10 mouse cellular contexts compared by ENCODE assay signal in genomic region chrX:98348036-98348435, GRCm38 (mm10).
A peak's percentile ranks its signal among the peaks of the same experiment; 100 is the strongest.
DNase-seq lines count a peak whose midpoint lies in the region; ATAC-seq lines count a peak whose summit lies in the region.
"Had no signal": no experiment of that assay in that cellular context is flagged by ENCODE, and none has a peak within 500 bp of the region (broad histone marks: within the 10 kb centered on the region; RNA-seq: fewer than 3 reads in every experiment).

No protein-coding gene starts in this region.

- H3K27me3 ChIP-seq in forebrain, embryonic 12.5 days: no peaks in the 10 kb centered on the region
- H3K27me3 ChIP-seq: hindbrain, embryonic 15.5 days; liver, embryonic 15.5 days; neural tube, embryonic 13.5 days had no signal

- no peak for ATAC-seq in forebrain, embryonic 12.5 days (ENCODE audit: low FRiP score)

- 43% methylated on average over 4 of the region's 4 CpGs for WGBS in forebrain, embryonic 12.5 days

- DNase-seq in layer of hippocampus, postnatal 14 days (ENCODE audit: low spot score in 2 of 2): peak; percentile 9 to 13
- DNase-seq in layer of hippocampus, adult 9-10 months (ENCODE audit: low spot score): no peak
- peak; percentile 15 to 18 for DNase-seq in cerebellum, postnatal 25 days
- peak; percentile 51 to 71 for DNase-seq in heart, adult 9 months (ENCODE audit: low spot score in 2 of 2)
- peak; percentile 46 for DNase-seq in ovary, postnatal 14 days (ENCODE audit: low spot score)
- no peak for DNase-seq in spleen, adult 18-20 months

- no peaks in the 10 kb centered on the region for H3K36me3 ChIP-seq in forebrain, embryonic 12.5 days (replicated peaks)
- H3K36me3 ChIP-seq: hindbrain, embryonic 15.5 days; liver, embryonic 15.5 days; neural tube, embryonic 13.5 days had no signal

- no peak overlapping the region for H3K4me2 ChIP-seq in forebrain, embryonic 12.5 days
- H3K4me2 ChIP-seq: hindbrain, embryonic 15.5 days; liver, embryonic 15.5 days; neural tube, embryonic 13.5 days had no signal

- H3K4me3 ChIP-seq in forebrain, embryonic 12.5 days (replicated peaks): no peak overlapping the region
- H3K4me3 ChIP-seq: hindbrain, embryonic 15.5 days; liver, embryonic 15.5 days; neural tube, embryonic 13.5 days had no signal

- H3K9me3 ChIP-seq in forebrain, embryonic 12.5 days: no peaks in the 10 kb centered on the region
- H3K9me3 ChIP-seq: hindbrain, embryonic 15.5 days; liver, embryonic 15.5 days; neural tube, embryonic 13.5 days had no signal

- H3K9ac ChIP-seq in forebrain, embryonic 12.5 days: no peak overlapping the region
- H3K9ac ChIP-seq: hindbrain, embryonic 15.5 days; liver, embryonic 15.5 days; neural tube, embryonic 13.5 days had no signal

- H3K27ac ChIP-seq in forebrain, embryonic 12.5 days: no peak overlapping the region
- H3K27ac ChIP-seq: hindbrain, embryonic 15.5 days; liver, embryonic 15.5 days; neural tube, embryonic 13.5 days had no signal

- H3K4me1 ChIP-seq in forebrain, embryonic 12.5 days: no peaks in the 10 kb centered on the region
- H3K4me1 ChIP-seq: hindbrain, embryonic 15.5 days; liver, embryonic 15.5 days; neural tube, embryonic 13.5 days had no signal

Comparison
In these comparisons a context has a peak if more than half of its experiments do, and no peak if none do; other contexts are left out.
1. DNase-seq: peak in layer of hippocampus, postnatal 14 days (2 of 2), cerebellum, postnatal 25 days (2 of 2), heart, adult 9 months (2 of 2) and ovary, postnatal 14 days (single experiment); none in layer of hippocampus, adult 9-10 months (single experiment) and spleen, adult 18-20 months (0 of 2).